Mouse (Mus musculus) stomach, embryonic 16.5 days (tissue): ENCODE results near the gene Gpatch4. TPM values are rescaled to one million over a fixed set of nuclear protein-coding genes. Genes with fewer than 3 reads are reported as not detected.
A peak's percentile ranks its signal among the peaks of the same experiment; 100 is the strongest.

Source experiments
- ATAC-seq: fragments of 200-750 bp; cut with Nextera tagmentation; 2 replicates; pipeline ENCODE4 v1.8.0; 2017; ENCODE audit warnings: moderate number of reproducible peaks, moderate TSS enrichment; ENCODE audit not compliant: insufficient read depth, low FRiP score
- H3K27ac ChIP-seq: fragments of 300-500 bp; sonication (generic); 2 replicates; pipeline ENCODE4 v1.5.1; 2014; ENCODE audit warnings: low read length
- H3K27me3 ChIP-seq: fragments of 300-500 bp; sonication (generic); 2 replicates; pipeline ENCODE4 v1.6.1; 2014; ENCODE audit warnings: low read length, control low read depth, mixed read lengths; ENCODE audit not compliant: control insufficient read depth, insufficient read depth
- H3K36me3 ChIP-seq: fragments of 300-500 bp; sonication (generic); 2 replicates; pipeline ENCODE4 v1.6.1; 2014; ENCODE audit warnings: low read length; ENCODE audit not compliant: control insufficient read depth, insufficient read depth
- H3K4me1 ChIP-seq: fragments of 300-500 bp; sonication (generic); 2 replicates; pipeline ENCODE4 v1.6.1; 2014; ENCODE audit warnings: low read length, control low read depth, mixed read lengths; ENCODE audit not compliant: control insufficient read depth, insufficient read depth
- H3K4me2 ChIP-seq: fragments of 300-500 bp; sonication (generic); 2 replicates; pipeline ENCODE4 v1.6.1; 2014; ENCODE audit warnings: low read depth, low read length, mixed read lengths
- H3K4me3 ChIP-seq: fragments of 300-500 bp; sonication (generic); replicated peaks from 2 replicates; pipeline ENCODE4 v1.5.1; 2014; ENCODE audit warnings: mild to moderate bottlenecking, low read length
- H3K9ac ChIP-seq: fragments of 300-500 bp; sonication (generic); 2 replicates; pipeline ENCODE4 v1.6.1; 2014; ENCODE audit warnings: low read length
- H3K9me3 ChIP-seq: fragments of 300-500 bp; sonication (generic); replicated peaks from 2 replicates; pipeline ENCODE4 v1.6.1; 2016; ENCODE audit warnings: low read length, control low read depth; ENCODE audit not compliant: control insufficient read depth
- WGBS: fragments of 180-500 bp; shearing (Covaris S2); extraction: QIAGEN DNeasy Blood & Tissue Kit; methylation state at CpG from one replicate; pipeline ENCODE4 v1.1.7; 2014; 5-methylcytosine and 5-hydroxymethylcytosine counted together
- polyA plus RNA-seq: library from polyadenylated mRNA; unstranded; fragments of >200 nt; fragmentation: Nextera tagmentation; extraction: Ambion mirVana; gene quantifications from 2 replicates; pipeline ENCODE4 v1.2.1, GENCODE M21; 2015

Gene Gpatch4
- polyA plus RNA-seq, 1 experiment from 2014 or later: 30.1 TPM

DNA sequence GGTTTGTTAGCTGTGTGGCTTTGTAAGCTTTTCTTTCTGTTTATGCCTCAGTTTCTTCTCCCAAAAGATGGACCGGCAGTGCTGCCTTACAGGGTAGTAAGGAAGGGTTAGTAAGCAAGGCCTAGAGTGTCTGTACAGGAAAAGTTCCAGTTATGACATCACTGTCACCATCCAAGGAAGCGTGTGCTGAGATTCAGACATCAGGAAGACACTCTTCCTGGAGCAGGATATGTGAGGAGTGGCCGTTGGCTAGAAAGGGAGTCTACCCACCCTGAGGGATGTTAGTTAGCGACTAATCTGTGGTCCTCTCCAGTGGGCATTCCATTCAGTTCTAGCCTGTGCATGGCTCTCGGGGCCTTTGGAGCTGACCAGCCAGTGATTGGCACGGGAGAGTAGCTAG lies 59.3 kb downstream of the Gpatch4 start:
- Histone ChIP-seq H3K4me2 (no peak overlapping the region), H3K9me3 (no peaks in the 10 kb centered on the region), H3K27ac (no peak overlapping the region), H3K27me3 (no peaks in the 10 kb centered on the region), H3K4me3 (no peak overlapping the region), H3K4me1 (no peaks in the 10 kb centered on the region), H3K36me3 (peaks cover 7% of the 10 kb centered on the region; the same call in 1 of the 2 replicates), H3K9ac (no peak overlapping the region)
- WGBS: 85% methylated on average over 6 of the region's 6 CpGs
- ATAC-seq: no peak

DNA sequence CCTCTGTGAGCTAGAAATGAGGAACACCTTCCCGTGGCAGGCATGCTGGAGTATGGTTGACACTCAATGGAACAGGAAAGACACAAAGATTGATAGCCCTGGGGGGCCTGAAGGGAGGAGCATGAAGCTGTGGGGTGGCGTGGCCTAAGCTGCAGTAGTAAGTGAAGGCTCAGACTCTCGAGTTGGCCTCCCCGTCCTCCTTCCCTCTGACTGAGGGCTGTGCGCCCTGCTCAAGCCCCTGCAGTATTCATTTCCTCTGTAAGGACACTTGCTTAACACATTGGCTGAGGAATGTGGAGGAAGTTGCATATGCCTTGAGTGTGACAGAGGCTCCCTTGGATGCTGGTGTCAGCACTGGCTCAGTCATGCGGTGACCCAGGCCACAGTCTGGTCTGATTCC lies 59.7 kb downstream of the Gpatch4 start:
- ATAC-seq: 0 out of 2 replicates have a peak, but pooled peaks have one; percentile 23
- 80% methylated on average over 6 of the region's 6 CpGs for WGBS
- Histone ChIP-seq H3K27ac (no peak overlapping the region), H3K36me3 (peaks cover 7% of the 10 kb centered on the region; the same call in 1 of the 2 replicates), H3K4me3 (no peak overlapping the region), H3K9ac (no peak overlapping the region), H3K4me2 (no peak overlapping the region), H3K9me3 (no peaks in the 10 kb centered on the region), H3K27me3 (no peaks in the 10 kb centered on the region), H3K4me1 (no peaks in the 10 kb centered on the region)

Other genes starting within 250 kb of the Gpatch4 start
- 1.4 and 2.0 TPM in 2 replicates for gene Ntrk1, start 247.9 kb upstream of the Gpatch4 start, polyA plus RNA-seq
- gene Insrr, start 246.2 kb upstream of the Gpatch4 start, polyA plus RNA-seq: 0.41 and 0.50 TPM in 2 replicates
- 22.6 and 25.5 TPM in 2 replicates for gene Pear1, start 218.8 kb upstream of the Gpatch4 start, polyA plus RNA-seq
- 0.16 and 0.26 TPM in 2 replicates for gene Sh2d2a, start 196.4 kb upstream of the Gpatch4 start, polyA plus RNA-seq
- gene Prcc, start 157.5 kb upstream of the Gpatch4 start, polyA plus RNA-seq: 6.7 and 7.5 TPM in 2 replicates
- 82.1 and 83.1 TPM in 2 replicates for gene Hdgf, start 136.8 kb upstream of the Gpatch4 start, polyA plus RNA-seq
- gene Mrpl24, start 123.6 kb upstream of the Gpatch4 start, polyA plus RNA-seq: 66.2 and 77.2 TPM in 2 replicates
- gene Isg20l2, start 112.8 kb upstream of the Gpatch4 start, polyA plus RNA-seq: 40.8 and 41.5 TPM in 2 replicates
- 19.8 and 20.3 TPM in 2 replicates for gene Rrnad1, start 112.4 kb upstream of the Gpatch4 start, polyA plus RNA-seq
- gene Crabp2, start 94.4 kb upstream of the Gpatch4 start, polyA plus RNA-seq: 29.4 and 43.3 TPM in 2 replicates
- 7.7 and 10.2 TPM in 2 replicates for gene Nes, start 72.0 kb upstream of the Gpatch4 start, polyA plus RNA-seq
- 0.34 and 0.52 TPM in 2 replicates for gene Bcan, start 42.9 kb upstream of the Gpatch4 start, polyA plus RNA-seq
- 0.18 TPM in 1 of 2 replicates, not detected in the other for gene Hapln2, start 15.5 kb upstream of the Gpatch4 start, polyA plus RNA-seq
- 166 and 173 TPM in 2 replicates for gene Naxe, start 15.4 kb downstream of the Gpatch4 start, polyA plus RNA-seq
- gene Ttc24, start 35.2 kb downstream of the Gpatch4 start, polyA plus RNA-seq: not detected in 2 replicates
- 17.1 and 22.0 TPM in 2 replicates for gene Iqgap3, start 38.9 kb downstream of the Gpatch4 start, polyA plus RNA-seq
- 15.4 and 18.2 TPM in 2 replicates for gene Mef2d, start 99.3 kb downstream of the Gpatch4 start, polyA plus RNA-seq
- gene Rhbg, start 211.6 kb downstream of the Gpatch4 start, polyA plus RNA-seq: 11.7 and 15.0 TPM in 2 replicates
- 0.53 and 2.2 TPM in 2 replicates for gene Gm38392, start 244.1 kb downstream of the Gpatch4 start, polyA plus RNA-seq